Mouse (Mus musculus) hindbrain, embryonic 14.5 days (tissue): ENCODE data around the gene Gimap8. TPM values are rescaled to one million over a fixed set of nuclear protein-coding genes. Genes with fewer than 3 reads are reported as not detected.

Source experiments
- ATAC-seq: fragments of 200-750 bp; cut with Nextera tagmentation; 2 replicates; pipeline ENCODE4 v1.8.0; 2017; ENCODE audit warnings: moderate number of reproducible peaks, mild to moderate bottlenecking, moderate TSS enrichment, moderate library complexity; ENCODE audit not compliant: low FRiP score
- DNase-seq: peaks from one replicate; pipeline ENCODE4 v3.0.0-alpha.2; 2015; ENCODE audit warnings: low spot score
- H3K27ac ChIP-seq: fragments of 300-500 bp; sonication (generic); 2 replicates; pipeline ENCODE4 v1.5.1; 2014; ENCODE audit warnings: mild to moderate bottlenecking, moderate library complexity
- H3K27me3 ChIP-seq: fragments of 300-500 bp; sonication (generic); 2 replicates; pipeline ENCODE4 v1.6.1; 2014; ENCODE audit warnings: mild to moderate bottlenecking, low read length, mixed read lengths; ENCODE audit not compliant: control insufficient read depth, insufficient read depth
- H3K36me3 ChIP-seq: fragments of 300-500 bp; sonication (generic); replicated peaks from 2 replicates; pipeline ENCODE4 v1.6.1; 2014; ENCODE audit not compliant: control insufficient read depth, insufficient read depth
- H3K4me1 ChIP-seq: fragments of 300-500 bp; sonication (generic); replicated peaks from 2 replicates; pipeline ENCODE4 v1.6.1; 2014; ENCODE audit warnings: antibody characterized with exemption, low read length, mixed read lengths; ENCODE audit not compliant: control insufficient read depth, insufficient read depth
- H3K4me2 ChIP-seq: fragments of 300-500 bp; sonication (generic); replicated peaks from 2 replicates; pipeline ENCODE4 v1.6.1; 2014; ENCODE audit warnings: mild to moderate bottlenecking, moderate library complexity
- H3K4me3 ChIP-seq: fragments of 300-500 bp; sonication (generic); replicated peaks from 2 replicates; pipeline ENCODE4 v1.5.1; 2014; ENCODE audit warnings: mild to moderate bottlenecking, low read length
- H3K9ac ChIP-seq: fragments of 300-500 bp; sonication (generic); 2 replicates; pipeline ENCODE4 v1.6.1; 2014
- H3K9me3 ChIP-seq: fragments of 300-500 bp; sonication (generic); 2 replicates; pipeline ENCODE4 v1.6.1; 2016; ENCODE audit warnings: low read length; ENCODE audit not compliant: control insufficient read depth
- WGBS: fragments of 180-500 bp; shearing (Covaris S2); extraction: QIAGEN DNeasy Blood & Tissue Kit; methylation state at CpG from one replicate; pipeline ENCODE4 v1.1.7; 2014; 5-methylcytosine and 5-hydroxymethylcytosine counted together
- polyA plus RNA-seq: library from polyadenylated mRNA; unstranded; fragments of >200 nt; fragmentation: Nextera tagmentation; extraction: Ambion mirVana; gene quantifications from 2 replicates; pipeline ENCODE4 v1.2.1, GENCODE M21; 2014

The Gimap8 gene
- polyA plus RNA-seq, 1 experiment from 2014 or later: 0.16 TPM

DNA sequence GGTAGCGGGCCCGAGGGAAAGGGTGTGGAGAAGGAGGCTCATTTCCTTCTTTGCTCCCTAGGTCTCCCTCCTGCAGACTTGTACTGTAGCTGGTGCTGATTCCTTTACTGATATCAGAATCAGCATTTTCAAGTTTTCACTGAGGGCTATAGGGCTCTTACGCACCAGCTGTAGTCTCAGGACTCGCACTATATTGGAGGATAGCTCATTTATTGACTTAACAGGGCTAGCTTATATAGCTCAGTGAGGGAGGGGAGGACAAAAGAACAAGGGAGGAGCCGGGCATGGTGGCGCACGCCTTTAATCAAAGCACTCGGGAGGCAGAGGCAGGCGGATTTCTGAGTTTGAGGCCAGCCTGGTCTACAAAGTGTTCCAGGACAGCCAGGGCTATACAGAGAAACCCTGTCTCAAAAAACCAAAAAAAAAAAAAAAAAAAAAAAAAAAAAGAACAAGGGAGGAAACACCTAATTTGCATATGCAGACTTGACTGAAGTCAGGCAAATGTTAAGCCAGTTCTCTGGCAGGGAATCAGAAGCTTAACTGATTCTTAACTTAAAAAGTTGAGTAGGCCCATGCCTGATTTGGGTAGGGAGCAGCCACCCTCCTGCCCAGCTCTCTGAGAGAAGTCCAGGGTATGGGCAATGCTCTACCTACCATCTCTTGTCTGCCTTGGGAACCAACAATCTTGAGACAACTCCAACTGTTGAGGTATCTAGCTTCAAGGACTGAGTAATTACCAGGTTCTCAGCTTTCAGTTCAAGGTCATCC is 27.4 kb downstream of the Gimap8 start:
- no peak for DNase-seq
- no peak for ATAC-seq
- WGBS: 94% methylated on average over 9 of the region's 9 CpGs
- Histone ChIP-seq H3K9ac (no peak overlapping the region), H3K4me3 (no peak overlapping the region), H3K27ac (no peak overlapping the region), H3K4me1 (no peaks in the 10 kb centered on the region), H3K36me3 (no peaks in the 10 kb centered on the region), H3K27me3 (no peaks in the 10 kb centered on the region), H3K9me3 (no peaks in the 10 kb centered on the region), H3K4me2 (no peak overlapping the region)

- Histone ChIP-seq H3K4me3 (no peak overlapping the region; the same call in 1 of the 2 replicates), H3K27me3 (no peaks in the 10 kb centered on the region), H3K36me3 (no peaks in the 10 kb centered on the region), H3K9ac (no peak overlapping the region), H3K9me3 (no peaks in the 10 kb centered on the region), H3K4me2 (peak overlapping the region; percentile 29), H3K4me1 (no peaks in the 10 kb centered on the region), H3K27ac (no peak overlapping the region)
- DNase-seq: no peak
- no peak for ATAC-seq
- 43% methylated on average over 10 of the region's 10 CpGs for WGBS
Measured at GRCm38 (mm10) chr6:48675400-48675930, 28.4 kb downstream of the Gimap8 start.

- Histone ChIP-seq H3K4me2 (peak within 1 kb of the TSS; percentile 29), H3K27ac (no peak within 1 kb of the TSS), H3K4me3 (no peak within 1 kb of the TSS; the same call in 1 of the 2 replicates), H3K27me3 (no peaks in the 10 kb centered on the region), H3K9ac (no peak within 1 kb of the TSS), H3K9me3 (no peaks in the 10 kb centered on the region), H3K4me1 (no peaks in the 10 kb centered on the region), H3K36me3 (no peaks in the 10 kb centered on the region)
- no peak for DNase-seq
- no peak for ATAC-seq
- WGBS: 15% methylated on average over 13 of the region's 13 CpGs
Measured at GRCm38 (mm10) chr6:48675931-48676859, 29.2 kb downstream of the Gimap8 start, which contains the start of gene Gimap9. TSS of gene Gimap9 (plus strand) at chr6:48676129.

- 88% methylated on average over 5 of the region's 5 CpGs for WGBS
- H3K4me1 ChIP-seq: no peaks in the 10 kb centered on the region
- H3K9me3 ChIP-seq: no peaks in the 10 kb centered on the region
- no peak overlapping the region for H3K4me2 ChIP-seq
- H3K36me3 ChIP-seq: no peaks in the 10 kb centered on the region
- ATAC-seq (no peak), DNase-seq (no peak)
- H3K4me3 ChIP-seq: no peak overlapping the region
- no peaks in the 10 kb centered on the region for H3K27me3 ChIP-seq
- no peak overlapping the region for H3K27ac ChIP-seq
- H3K9ac ChIP-seq: no peak overlapping the region
Measured at GRCm38 (mm10) chr6:48676860-48677415, 29.9 kb downstream of the Gimap8 start.

DNA sequence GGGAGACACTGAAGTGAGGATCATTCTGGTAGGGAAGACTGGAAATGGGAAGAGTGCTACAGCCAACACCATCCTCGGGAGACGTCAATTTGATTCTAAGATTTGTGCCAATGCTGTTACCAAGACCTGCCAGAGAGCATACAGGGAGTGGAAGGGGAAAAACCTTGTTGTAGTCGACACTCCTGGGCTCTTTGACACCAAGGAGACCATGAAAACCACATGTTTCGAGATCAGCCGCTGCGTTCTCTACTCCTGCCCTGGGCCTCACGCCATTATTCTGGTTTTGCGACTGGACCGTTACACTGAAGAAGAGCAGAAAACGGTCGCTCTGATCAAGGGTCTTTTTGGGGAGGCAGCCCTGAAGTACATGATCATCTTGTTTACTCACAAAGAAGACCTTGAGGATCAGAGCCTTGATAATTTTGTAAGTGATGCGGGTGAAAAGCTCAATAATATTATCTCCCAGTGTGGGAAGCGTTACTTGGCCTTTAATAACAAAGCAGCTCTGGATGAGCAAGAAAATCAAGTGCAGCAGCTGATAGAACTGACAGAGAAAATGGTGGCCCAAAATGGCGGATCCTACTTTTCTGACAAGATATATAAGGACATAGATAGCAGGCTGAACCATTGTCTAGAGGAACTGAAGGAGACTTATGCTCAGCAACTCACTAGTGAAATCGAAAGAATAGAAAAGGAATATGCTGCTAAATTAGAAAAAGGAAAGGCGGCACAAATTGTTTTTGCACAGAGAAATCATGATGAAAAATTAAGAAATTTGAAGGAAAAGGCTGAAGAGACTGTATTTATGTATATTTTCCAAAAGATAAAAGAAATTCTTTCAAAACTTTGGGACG is 30.7 kb downstream of the Gimap8 start:
- Histone ChIP-seq H3K36me3 (no peaks in the 10 kb centered on the region), H3K27me3 (no peaks in the 10 kb centered on the region), H3K4me2 (no peak overlapping the region), H3K4me3 (no peak overlapping the region), H3K9me3 (no peaks in the 10 kb centered on the region), H3K27ac (no peak overlapping the region), H3K9ac (no peak overlapping the region), H3K4me1 (no peaks in the 10 kb centered on the region)
- no peak for DNase-seq
- WGBS: 95% methylated on average over 17 of the region's 17 CpGs
- ATAC-seq: no peak

- DNase-seq (no peak), ATAC-seq (no peak)
- no peak overlapping the region for H3K9ac ChIP-seq
- H3K27me3 ChIP-seq: no peaks in the 10 kb centered on the region
- 86% methylated on average over 4 of the region's 4 CpGs for WGBS
- no peak overlapping the region for H3K4me3 ChIP-seq
- H3K27ac ChIP-seq: no peak overlapping the region
- no peaks in the 10 kb centered on the region for H3K36me3 ChIP-seq
- H3K4me2 ChIP-seq: no peak overlapping the region
- no peaks in the 10 kb centered on the region for H3K9me3 ChIP-seq
- no peaks in the 10 kb centered on the region for H3K4me1 ChIP-seq
Measured at GRCm38 (mm10) chr6:48678391-48678790, 31.4 kb downstream of the Gimap8 start.

DNA sequence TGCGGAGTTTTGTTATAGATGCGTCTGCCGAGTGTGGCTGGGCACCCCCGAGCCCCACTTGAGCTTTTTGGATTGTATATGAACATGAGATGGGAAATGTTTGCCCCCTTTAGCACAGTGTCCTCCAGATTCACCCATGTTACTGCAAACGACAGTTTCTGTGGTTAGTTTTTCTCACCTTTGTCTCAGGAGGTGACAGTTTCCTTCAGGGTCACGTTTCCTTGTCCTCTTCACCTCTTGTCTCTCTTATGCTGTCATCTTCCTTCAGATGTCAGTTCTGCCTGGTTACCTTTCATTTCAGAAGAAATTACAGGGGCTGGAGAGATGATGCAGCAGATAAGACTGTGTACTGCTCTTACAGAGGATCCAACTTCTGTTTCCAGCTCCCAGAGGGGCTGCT is 32.7 kb downstream of the Gimap8 start:
- Histone ChIP-seq H3K9me3 (no peaks in the 10 kb centered on the region), H3K4me3 (no peak overlapping the region), H3K27me3 (no peaks in the 10 kb centered on the region), H3K4me2 (no peak overlapping the region), H3K4me1 (no peaks in the 10 kb centered on the region), H3K36me3 (no peaks in the 10 kb centered on the region), H3K9ac (no peak overlapping the region), H3K27ac (no peak overlapping the region)
- DNase-seq (no peak), ATAC-seq (no peak)
- WGBS: 85% methylated on average over 6 of the region's 6 CpGs

DNA sequence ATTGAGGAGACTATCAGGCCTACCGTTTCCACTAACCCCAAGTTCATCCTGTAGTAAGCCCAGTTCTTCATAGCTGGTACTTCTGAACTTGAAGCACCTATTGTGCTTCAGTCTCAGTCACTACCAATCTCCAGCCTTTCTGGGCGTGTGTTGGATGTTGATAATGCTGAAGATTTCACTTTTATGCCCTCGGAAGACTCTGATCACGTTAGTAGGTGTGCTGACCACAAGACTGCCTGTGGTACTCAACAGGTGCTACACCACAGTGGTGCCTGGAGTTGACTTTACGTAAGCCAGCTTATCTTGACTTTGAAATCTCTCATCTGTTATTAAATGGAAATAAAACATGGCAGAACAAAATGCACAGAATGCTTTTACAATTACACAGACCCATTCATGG is 33.4 kb downstream of the Gimap8 start:
- no peak overlapping the region for H3K9ac ChIP-seq
- DNase-seq (no peak), ATAC-seq (no peak)
- no peaks in the 10 kb centered on the region for H3K27me3 ChIP-seq
- H3K4me3 ChIP-seq: no peak overlapping the region
- H3K27ac ChIP-seq: no peak overlapping the region
- 85% methylated on average over 5 of the region's 5 CpGs for WGBS
- no peaks in the 10 kb centered on the region for H3K36me3 ChIP-seq
- no peak overlapping the region for H3K4me2 ChIP-seq
- H3K9me3 ChIP-seq: no peaks in the 10 kb centered on the region
- H3K4me1 ChIP-seq: no peaks in the 10 kb centered on the region
